Mouse (Mus musculus) ES-CJ7 (cell line): ENCODE results near the gene Zfp937.
"Not testable (repeated sequence)": the region's sequence is repeated elsewhere in the genome, so short reads cannot be mapped to it uniquely, and the experiment has no call there.

Source experiments
- DNase-seq: peaks from one replicate; pipeline ENCODE4 v3.0.0; 2011; ENCODE audit warnings: low read depth, low spot score

Zfp937 gene

GRCm38 (mm10) chr2:150217600-150218362 is at the start of gene Zfp937:
Gene Zfp937, plus strand, starts transcription at chr2:150218073.
- peak; percentile 44 for DNase-seq

- no peak for DNase-seq
Measured at GRCm38 (mm10) chr2:150173833-150174232, 44.0 kb upstream of the Zfp937 start.

- DNase-seq: not testable (repeated sequence)
Measured at GRCm38 (mm10) chr2:150179579-150179978, 38.3 kb upstream of the Zfp937 start, which contains the start of gene Gm10770. Gene Gm10770, minus strand, starts transcription at chr2:150179679.

GRCm38 (mm10) chr2:150181046-150181445 is 36.8 kb upstream of the Zfp937 start:
- DNase-seq: peak; percentile 67

- DNase-seq: peak; percentile 95
Measured at GRCm38 (mm10) chr2:150181570-150181999, 36.3 kb upstream of the Zfp937 start, which contains the start of gene Gm14139. Gene Gm14139, plus strand, starts transcription at chr2:150181755.

- not testable (repeated sequence) for DNase-seq
Measured at GRCm38 (mm10) chr2:150218363-150218725, 471 bp downstream of the Zfp937 start.

- not testable (repeated sequence) for DNase-seq
Measured at GRCm38 (mm10) chr2:150223263-150223662, 5.4 kb downstream of the Zfp937 start.

GRCm38 (mm10) chr2:150243211-150243610 is 25.3 kb downstream of the Zfp937 start:
- no peak for DNase-seq

- not testable (repeated sequence) for DNase-seq
Measured at GRCm38 (mm10) chr2:150255491-150255890, 37.6 kb downstream of the Zfp937 start, which contains the start of gene Gm21994. Gene Gm21994, minus strand, starts transcription at chr2:150255591.

GRCm38 (mm10) chr2:150256861-150257260 is 39.0 kb downstream of the Zfp937 start:
- DNase-seq: peak; percentile 73

- peak; percentile 91 for DNase-seq
Measured at GRCm38 (mm10) chr2:150257291-150257690, 39.4 kb downstream of the Zfp937 start, which contains the start of gene Gm14124. Gene Gm14124, plus strand, starts transcription at chr2:150257517.
